Mouse (Mus musculus) adrenal gland, postnatal 10 days (tissue): ENCODE measurements at regions not wholly inside any gene's neighbourhood (a gene's known extent, or its start where the extent isn't known, plus 50 kb on each side); places are given as distances from the start of the nearest gene placed in this dataset.
A peak's percentile ranks its signal among the peaks of the same experiment; 100 is the strongest.

ENCODE experiments used
- DNase-seq: peaks from one replicate; pipeline ENCODE4 v3.0.0; 2021; ENCODE audit warnings: mixed read lengths

- no peak for DNase-seq
These were observed 109.2 kb upstream of the Sash1 start for GRCm38 (mm10) chr10:8995097-8995496.

GRCm38 (mm10) chr10:8986339-8986738, 100.5 kb upstream of the Sash1 start:
- no peak for DNase-seq

DNA sequence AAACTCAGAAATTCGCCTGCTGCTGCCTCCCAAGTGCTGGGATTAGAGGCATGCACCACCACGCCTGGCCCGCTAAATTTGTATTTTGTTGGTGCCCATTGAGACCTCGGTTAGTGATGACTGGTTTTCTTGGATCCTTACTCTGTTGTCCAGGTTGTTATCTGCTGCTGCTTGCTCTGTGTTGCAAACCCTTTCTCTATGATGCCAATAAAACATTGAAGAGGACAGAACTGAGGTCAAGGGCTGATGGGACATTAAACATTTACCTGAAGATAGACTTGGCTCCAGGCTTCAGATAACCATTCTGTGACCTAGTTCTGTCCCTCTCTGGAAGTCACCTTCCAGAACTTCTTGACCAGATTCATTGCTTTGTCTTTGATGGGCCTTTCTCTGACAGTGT, 97.5 kb upstream of the Sash1 start:
- DNase-seq = no peak

DNA sequence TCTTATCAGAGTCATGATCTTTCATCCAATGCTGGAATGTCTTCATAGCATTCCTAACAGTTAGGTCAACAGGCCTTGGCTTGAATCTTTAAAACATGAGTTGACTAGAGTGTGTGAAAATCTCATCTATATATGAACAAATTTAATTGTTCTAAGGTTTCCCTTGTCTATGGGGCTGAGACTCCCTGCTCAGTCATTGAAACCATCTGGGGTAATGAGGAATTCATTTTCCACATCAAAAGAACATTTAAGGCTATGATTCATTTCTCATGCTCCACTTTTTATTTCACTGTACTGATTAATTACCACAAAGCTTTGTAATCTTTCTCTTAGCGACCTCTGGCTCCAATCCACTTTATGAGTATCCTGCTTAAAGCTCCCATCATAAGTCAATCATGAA, 94.7 kb upstream of the Sash1 start:
- no peak for DNase-seq

GRCm38 (mm10) chr10:8978595-8978994, 92.7 kb upstream of the Sash1 start:
- no peak for DNase-seq

DNA sequence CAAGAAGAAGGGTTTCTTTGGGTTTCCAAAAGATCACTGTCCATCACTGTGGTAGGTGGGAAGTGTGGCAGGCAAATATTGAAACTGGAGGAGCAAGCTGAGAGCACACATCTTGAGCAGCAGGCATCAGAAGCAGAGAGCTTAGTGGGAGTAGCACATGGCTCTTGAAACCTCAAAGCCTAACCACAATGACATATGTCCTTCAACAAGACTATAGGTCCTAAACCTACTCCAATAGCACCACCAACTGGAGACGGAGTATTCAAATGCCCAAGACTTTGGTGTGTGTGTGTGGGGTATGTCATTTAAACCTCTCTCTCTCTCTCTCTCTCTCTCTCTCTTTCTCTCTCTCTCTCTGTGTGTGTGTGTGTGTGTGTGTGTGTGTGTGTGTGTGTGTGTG, 88.1 kb upstream of the Sash1 start:
- DNase-seq = no peak

DNA sequence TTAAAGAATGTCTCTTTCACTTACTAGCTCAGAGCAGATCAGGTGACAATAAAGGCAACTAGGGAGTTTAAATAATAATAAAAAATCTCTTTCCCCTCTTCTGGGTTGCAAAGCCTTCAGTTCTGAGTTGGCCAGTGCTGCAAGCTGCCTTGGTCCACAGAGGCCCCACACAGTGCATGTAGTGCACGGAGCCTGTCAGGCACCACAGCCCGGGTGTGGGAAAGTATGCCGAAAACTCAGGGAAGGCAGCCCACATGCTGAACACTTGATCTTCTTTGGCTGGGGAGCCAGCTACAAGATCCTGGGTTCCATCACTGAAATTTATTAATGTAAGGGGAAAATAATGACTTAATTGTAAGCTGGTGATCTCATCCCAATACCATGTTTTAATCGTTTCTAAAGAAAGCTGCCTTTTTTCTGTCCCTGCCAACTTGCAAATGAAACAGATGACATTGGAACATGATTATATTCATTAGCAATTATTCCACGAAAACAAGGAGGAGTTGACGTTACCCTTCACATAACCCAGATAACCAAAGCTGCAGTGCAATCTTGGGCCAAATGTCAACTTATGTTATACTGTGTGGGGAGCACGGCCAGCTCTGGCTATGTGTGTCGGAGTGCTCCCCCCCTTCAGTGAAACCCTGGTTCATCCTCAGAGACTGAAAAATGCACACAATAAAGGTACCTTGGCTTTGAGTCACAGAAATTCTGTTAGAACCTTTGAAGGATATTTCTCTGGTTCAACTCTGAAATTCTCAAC, 87.1 kb upstream of the Sash1 start:
- no peak for DNase-seq

GRCm38 (mm10) chr10:8970807-8971206, 84.9 kb upstream of the Sash1 start:
- DNase-seq = no peak

DNA sequence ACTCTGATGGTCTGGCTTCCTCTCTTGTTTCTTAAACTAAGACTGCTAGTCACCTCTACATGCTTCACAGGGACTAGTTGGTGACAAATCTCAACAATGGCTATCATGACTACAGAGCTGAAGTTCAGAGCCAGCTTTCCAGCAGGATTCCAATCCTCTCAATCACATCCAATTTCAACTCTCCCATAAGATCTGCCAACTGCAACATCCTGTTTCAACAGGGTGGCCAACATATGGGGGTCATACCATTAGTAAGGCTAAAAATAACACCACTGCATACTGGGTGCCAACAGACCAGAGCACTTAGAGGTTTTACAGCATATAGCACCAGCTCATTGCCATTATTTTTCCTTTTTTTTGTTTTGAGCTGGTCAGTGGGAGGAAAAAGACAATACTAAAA, 83.7 kb upstream of the Sash1 start:
- DNase-seq = no peak

DNA sequence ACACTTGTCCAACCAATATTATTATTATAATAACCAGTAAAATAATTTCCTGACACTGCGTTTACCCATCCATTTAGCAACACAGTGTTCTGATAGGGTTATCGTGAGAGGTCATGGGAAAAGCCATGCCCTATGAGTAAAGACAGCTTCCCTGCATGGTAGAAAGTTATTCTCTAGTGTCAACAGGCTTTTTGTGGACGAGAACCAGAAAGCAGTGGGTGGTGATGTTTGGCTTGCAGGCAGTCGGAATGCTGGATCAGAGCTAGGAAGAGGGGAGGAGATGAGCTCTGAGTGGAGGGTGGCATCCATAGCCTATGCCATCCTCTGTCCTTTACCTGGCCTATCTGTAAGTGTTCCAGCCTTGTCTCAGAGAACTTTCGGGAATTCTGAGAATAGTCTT, 83.1 kb upstream of the Sash1 start:
- DNase-seq = no peak

DNA sequence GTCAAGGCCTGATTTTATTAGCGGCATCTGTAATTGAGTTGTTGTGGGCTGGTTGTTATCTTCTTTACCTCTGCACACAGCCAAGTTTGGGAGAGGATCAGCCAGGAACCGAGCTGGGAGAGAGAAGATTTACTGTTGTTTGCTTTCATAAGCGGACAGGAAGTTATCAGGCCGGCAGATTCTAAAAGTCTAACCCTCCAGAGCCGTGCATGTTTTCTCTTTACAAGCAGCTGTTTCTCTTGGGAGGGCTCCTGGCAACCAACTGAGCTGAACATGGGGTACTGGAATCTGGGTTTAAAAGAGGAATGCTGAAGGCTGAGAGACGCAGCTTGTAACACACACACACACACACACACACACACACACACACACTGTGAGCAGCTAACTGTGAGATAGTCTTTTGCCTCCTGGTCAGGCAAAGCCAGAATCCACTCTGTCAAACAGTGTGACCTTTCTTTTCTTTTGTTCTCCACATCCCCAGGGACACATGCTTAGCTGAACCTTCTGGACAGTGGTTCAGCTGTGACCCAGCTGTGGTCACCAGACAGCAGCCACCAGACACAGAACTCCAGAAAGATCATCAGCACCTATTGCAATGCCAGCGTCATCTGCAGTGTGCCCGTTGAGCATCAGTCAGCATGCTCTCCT, 82.5 kb upstream of the Sash1 start:
- peak; percentile 50 for DNase-seq

- DNase-seq = no peak
These were observed 77.1 kb upstream of the Sash1 start for GRCm38 (mm10) chr10:8962921-8963320.

GRCm38 (mm10) chr10:8960964-8961675, 75.2 kb upstream of the Sash1 start:
- DNase-seq = no peak

- DNase-seq = no peak
These were observed 74.5 kb upstream of the Sash1 start for GRCm38 (mm10) chr10:8960275-8960960.

- DNase-seq = peak; percentile 25
These were observed 69.8 kb upstream of the Sash1 start for GRCm38 (mm10) chr10:8955499-8956211.

DNA sequence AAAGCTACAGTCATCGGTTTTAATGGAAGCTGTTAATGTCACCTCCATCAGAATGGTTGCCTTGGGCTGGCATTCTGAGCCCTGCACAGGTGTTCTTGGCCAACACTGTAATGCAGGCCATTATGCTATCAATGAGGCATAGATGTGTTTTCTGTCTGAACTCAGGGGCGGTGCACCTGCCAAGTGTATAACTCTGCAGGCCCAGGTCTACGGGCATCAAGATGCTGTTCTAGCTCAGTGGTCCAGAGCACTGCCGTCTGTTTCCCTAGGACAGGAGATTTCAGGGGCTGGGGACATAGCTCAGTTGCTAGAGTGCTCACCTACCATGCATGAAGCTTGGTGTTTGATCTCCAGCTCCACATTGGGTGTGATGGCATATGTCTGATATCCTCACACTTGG, 68.1 kb upstream of the Sash1 start:
- no peak for DNase-seq

- DNase-seq = no peak
These were observed 67.1 kb upstream of the Sash1 start for GRCm38 (mm10) chr10:8952922-8953321.

GRCm38 (mm10) chr10:8951937-8952336, 66.1 kb upstream of the Sash1 start:
- DNase-seq = peak; percentile 46

DNA sequence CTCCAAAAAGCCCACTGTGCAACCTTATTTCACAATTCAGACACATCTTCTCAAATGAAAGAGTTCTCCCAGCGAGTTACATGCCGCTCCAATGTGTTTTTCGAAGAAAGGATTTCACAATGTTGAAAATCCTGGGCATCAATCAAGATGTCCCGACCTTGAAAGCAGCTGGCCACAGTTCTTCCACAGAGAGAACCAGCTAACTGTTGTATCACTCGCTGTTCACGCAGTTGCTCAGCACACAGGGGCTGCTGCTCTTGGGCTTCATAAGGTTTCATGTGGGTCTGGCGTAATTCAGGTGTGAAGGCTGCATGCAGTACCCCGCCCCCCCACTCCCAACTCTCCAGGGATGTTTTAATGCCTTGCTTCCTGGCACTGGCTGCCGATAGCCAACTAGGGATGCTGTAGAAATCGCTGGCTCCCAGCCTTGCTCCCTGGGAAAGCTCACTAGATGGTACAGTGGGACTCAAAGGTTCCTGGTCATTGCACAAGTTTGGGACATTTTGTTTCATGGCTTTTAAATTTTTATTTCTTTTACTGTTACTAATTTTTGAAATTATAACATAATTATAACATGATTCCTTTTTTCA, 65.5 kb upstream of the Sash1 start:
- DNase-seq = peak; percentile 76

DNA sequence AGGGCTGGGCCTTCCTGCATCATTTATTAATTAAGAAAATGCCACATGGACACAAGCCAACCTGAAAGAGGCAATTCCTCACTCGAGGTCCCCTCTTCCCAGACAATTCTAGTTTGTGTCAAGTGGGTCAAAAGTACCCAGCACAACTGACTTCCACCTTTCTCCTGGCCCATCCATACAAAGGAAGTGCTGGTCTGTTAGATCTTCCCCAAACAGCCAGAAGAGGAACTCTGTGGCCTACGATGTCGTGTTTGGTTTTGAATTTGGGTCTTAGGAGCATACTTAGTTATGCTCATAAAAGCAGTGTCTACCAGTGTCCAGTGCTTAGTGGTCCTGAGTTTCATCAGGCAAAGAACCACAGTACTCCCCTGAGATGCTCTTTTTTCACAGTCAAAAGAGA, 62.4 kb upstream of the Sash1 start:
- no peak for DNase-seq

DNA sequence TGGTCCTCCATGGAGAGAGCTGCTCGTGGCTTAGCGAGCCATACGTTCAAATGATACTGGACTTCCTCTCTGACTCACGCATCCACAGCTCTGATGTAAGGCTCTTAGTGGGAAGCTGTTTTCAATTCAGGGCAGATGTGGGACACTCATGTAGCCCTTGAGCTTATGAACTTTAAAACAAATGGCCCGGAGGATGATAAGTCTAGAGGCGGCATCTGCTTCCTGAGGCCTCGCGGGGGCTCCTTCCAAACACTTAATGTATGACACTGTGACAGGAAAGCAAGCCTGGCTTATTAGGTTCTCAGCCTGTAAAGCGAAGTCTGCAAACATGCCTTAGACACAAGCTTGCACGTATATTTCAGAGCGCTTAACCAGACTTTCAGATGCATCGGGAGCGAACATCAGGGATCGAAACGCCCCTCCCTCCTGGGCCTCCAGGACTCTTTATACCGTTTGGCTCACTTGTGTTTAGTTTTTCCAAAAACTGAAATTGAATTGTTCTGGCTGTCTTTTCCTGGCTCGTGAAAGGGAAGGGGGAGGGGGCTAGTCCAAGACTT, 59.4 kb upstream of the Sash1 start:
- DNase-seq = no peak

DNA sequence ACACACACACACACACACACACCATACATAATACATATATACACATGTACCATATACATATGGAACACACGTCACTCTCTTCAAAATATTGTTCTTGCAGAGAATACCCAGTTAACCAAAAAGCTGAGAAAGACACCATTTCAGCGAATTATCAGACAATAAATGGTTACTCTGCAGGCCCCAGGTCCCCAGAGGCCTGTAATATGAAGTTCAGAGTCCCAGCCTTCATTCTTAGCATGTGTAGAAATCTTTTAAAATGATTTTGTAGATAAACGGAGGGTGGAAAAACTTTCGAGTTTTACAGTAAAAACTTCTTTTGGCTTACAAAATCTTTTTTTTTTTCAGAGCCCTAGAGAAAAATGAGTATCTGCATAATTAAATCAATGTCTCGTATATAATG, 58.7 kb upstream of the Sash1 start:
- DNase-seq = no peak
